33 mouse cellular contexts compared by ENCODE assay signal in genomic region chr7:100281596-100281995, GRCm38 (mm10). TPM values are rescaled to one million over a fixed set of nuclear protein-coding genes. Genes with fewer than 3 reads are reported as not detected.
DNase-seq lines count a peak whose midpoint lies in the region; ATAC-seq and TF ChIP-seq lines count a peak whose summit lies in the region.
"Had no signal": no experiment of that assay in that cellular context is flagged by ENCODE, and none has a peak within 500 bp of the region (broad histone marks: within the 10 kb centered on the region; RNA-seq: fewer than 3 reads in every experiment).

No protein-coding gene starts in this region.

- H3K79me2 ChIP-seq in CH12.LX (replicated peaks; ENCODE audit: control insufficient read depth, extremely low read depth, insufficient read depth, poor library complexity, severe bottlenecking): no peaks in the 10 kb centered on the region

- H3K9me3 ChIP-seq in midbrain, embryonic 11.5 days (ENCODE audit: control insufficient read depth, low read length): no peaks in the 10 kb centered on the region
- no peaks in the 10 kb centered on the region for H3K9me3 ChIP-seq in midbrain, embryonic 15.5 days
- H3K9me3 ChIP-seq in CH12.LX (replicated peaks; ENCODE audit: low read length): no peaks in the 10 kb centered on the region
- H3K9me3 ChIP-seq: forebrain, embryonic 10.5 days; heart, embryonic 10.5 days; heart, embryonic 15.5 days; intestine, embryonic 15.5 days; limb, embryonic 10.5 days; limb, embryonic 15.5 days; liver, embryonic 13.5 days; midbrain, embryonic 10.5 days had no signal

- H3K4me1 ChIP-seq in midbrain, embryonic 11.5 days (ENCODE audit: control insufficient read depth, insufficient read depth, low read length): peaks cover 6% of the 10 kb centered on the region
- H3K4me1 ChIP-seq in midbrain, embryonic 15.5 days: peaks cover 10% of the 10 kb centered on the region
- H3K4me1 ChIP-seq in CH12.LX (ENCODE audit: control insufficient read depth in 1 of 2, insufficient read depth in 2 of 2): peaks cover 3 to 17% of the 10 kb centered on the region in 2 experiments; a peak in 3 of 4 replicates
- H3K4me1 ChIP-seq: intestine, embryonic 15.5 days; liver, embryonic 13.5 days had no signal

- no peak overlapping the region for H3K27ac ChIP-seq in midbrain, embryonic 11.5 days (ENCODE audit: low read depth, low read length)
- no peak overlapping the region; the same call in 1 of the 2 replicates for H3K27ac ChIP-seq in midbrain, embryonic 15.5 days
- no peak overlapping the region for H3K27ac ChIP-seq in CH12.LX (ENCODE audit: insufficient read depth, low read depth)
- H3K27ac ChIP-seq: forebrain, embryonic 10.5 days; heart, embryonic 10.5 days; heart, embryonic 15.5 days; hindbrain, postnatal 0 days; intestine, embryonic 15.5 days; limb, embryonic 10.5 days; limb, embryonic 15.5 days; liver, embryonic 13.5 days; midbrain, embryonic 10.5 days had no signal

- 52% methylated on average over 3 of the region's 3 CpGs for WGBS in midbrain, embryonic 11.5 days
- 47% methylated on average over 3 of the region's 3 CpGs for WGBS in midbrain, embryonic 15.5 days

- peaks cover 12% of the 10 kb centered on the region for H3K27me3 ChIP-seq in midbrain, embryonic 11.5 days (ENCODE audit: control insufficient read depth, insufficient read depth, low read length)
- no peaks in the 10 kb centered on the region for H3K27me3 ChIP-seq in midbrain, embryonic 15.5 days (replicated peaks)
- H3K27me3 ChIP-seq in CH12.LX (replicated peaks): peaks cover 31% of the 10 kb centered on the region
- H3K27me3 ChIP-seq: heart, embryonic 15.5 days; intestine, embryonic 15.5 days; limb, embryonic 15.5 days had no signal

- ATAC-seq in midbrain, embryonic 11.5 days (ENCODE audit: low FRiP score): no peak
- no peak for ATAC-seq in midbrain, embryonic 15.5 days (replicated peaks)
- ATAC-seq: activated CD4-positive, CD25-positive, alpha-beta regulatory T cell, adult 4 months; forebrain, postnatal 0 days; hindbrain, postnatal 0 days; intestine, embryonic 15.5 days had no signal

- in situ Hi-C loops in CH12.LX (cut with MboI; ENCODE audit: low pct_ligation_motif_present, low pct_unique_long_range_greater_than_20kb, low sequenced_read_pairs): loop anchor here (5.0 kb wide), 1 partner anchor 36 kb away; no protein-coding TSS in a partner anchor

- no peak overlapping the region for H3K9ac ChIP-seq in midbrain, embryonic 11.5 days (ENCODE audit: low read length)
- no peak overlapping the region for H3K9ac ChIP-seq in midbrain, embryonic 15.5 days
- no peak overlapping the region for H3K9ac ChIP-seq in CH12.LX (ENCODE audit: insufficient read depth, low read depth)
- H3K9ac ChIP-seq: forebrain, postnatal 0 days; heart, embryonic 15.5 days; intestine, embryonic 15.5 days; limb, embryonic 15.5 days; liver, embryonic 13.5 days had no signal

- no peak overlapping the region for H3K4me2 ChIP-seq in midbrain, embryonic 11.5 days
- no peak overlapping the region for H3K4me2 ChIP-seq in midbrain, embryonic 15.5 days
- H3K4me2 ChIP-seq in CH12.LX (ENCODE audit: insufficient read depth, low read depth, poor library complexity, severe bottlenecking): no peak overlapping the region
- H3K4me2 ChIP-seq: heart, embryonic 15.5 days; intestine, embryonic 15.5 days; limb, embryonic 15.5 days; liver, embryonic 13.5 days had no signal

- TF ChIP-seq EP300 in CH12.LX (IDR thresholded peaks at IDR 0.05; ENCODE audit: low read length): peak; percentile 66

- DNase-seq in midbrain, embryonic 11.5 days (ENCODE audit: low spot score, missing footprints): peak; percentile 68
- peak; percentile 17 for DNase-seq in CH12.LX (ENCODE audit: extremely low read depth)
- peak; percentile 26 for DNase-seq in brain, embryonic 14.5 days (ENCODE audit: low read depth)
- no peak for DNase-seq in kidney, postnatal 10 days
- DNase-seq in lung, postnatal 4 days: no peak
- DNase-seq in layer of hippocampus, postnatal 14 days (ENCODE audit: low spot score in 2 of 2): no peak
- DNase-seq: adrenal gland, adult 2 months; adrenal gland, postnatal 36 days; cerebellum, adult 8-10 months; cerebellum, postnatal 25 days; forebrain, postnatal 0 days; gastrocnemius, postnatal 25 days; heart, adult 11 months; kidney, adult 2 months; kidney, postnatal 4 days; layer of hippocampus, postnatal 36 days; liver, embryonic 13.5 days; lung, adult 18-20 months; lung, postnatal 10 days; right cerebral cortex, postnatal 14 days; spleen, adult 18-20 months; thymus, postnatal 25 days had no signal

- dilution Hi-C loops in CH12.LX (cut with MboI; ENCODE audit: extremely low pct_ligation_motif_present, extremely low pct_unique_long_range_greater_than_20kb, low sequenced_read_pairs): no loop called here

- no peak for TF ChIP-seq RAD21 in CH12.LX (IDR thresholded peaks at IDR 0.05; ENCODE audit: low read depth, low read length)

- H3K4me3 ChIP-seq in midbrain, embryonic 11.5 days (ENCODE audit: low read depth, low read length): no peak overlapping the region
- H3K4me3 ChIP-seq in midbrain, embryonic 15.5 days: no peak overlapping the region
- no peak overlapping the region for H3K4me3 ChIP-seq in CH12.LX (replicated peaks in 1 of 3; ENCODE audit: low read depth in 2 of 3, low read length in 2 of 3, poor library complexity in 1 of 3)
- H3K4me3 ChIP-seq: forebrain, embryonic 10.5 days; heart, embryonic 10.5 days; heart, embryonic 15.5 days; intestine, embryonic 15.5 days; limb, embryonic 10.5 days; limb, embryonic 15.5 days; liver, embryonic 13.5 days; midbrain, embryonic 10.5 days had no signal

- no peak for TF ChIP-seq CTCF in CH12.LX (conservative IDR thresholded peaks at IDR 0.05 in 1 of 2, IDR thresholded peaks at IDR 0.05 in 1 of 2; ENCODE audit: low read depth in 2 of 2, low read length in 2 of 2)
- no peak for TF ChIP-seq CTCF in brain, embryonic 14.5 days (IDR thresholded peaks at IDR 0.05; ENCODE audit: borderline replicate concordance, extremely low read depth, insufficient read depth, insufficient read length)

- H3K36me3 ChIP-seq in midbrain, embryonic 11.5 days (ENCODE audit: control insufficient read depth, insufficient read depth, low read length): no peaks in the 10 kb centered on the region
- no peaks in the 10 kb centered on the region for H3K36me3 ChIP-seq in midbrain, embryonic 15.5 days (replicated peaks)
- H3K36me3 ChIP-seq in CH12.LX (replicated peaks in 1 of 2; ENCODE audit: control insufficient read depth in 1 of 2, insufficient read depth in 1 of 2, low read length in 1 of 2): no peaks in the 10 kb centered on the region
- H3K36me3 ChIP-seq: forebrain, embryonic 10.5 days; heart, embryonic 10.5 days; heart, embryonic 15.5 days; intestine, embryonic 15.5 days; limb, embryonic 10.5 days; limb, embryonic 15.5 days; liver, embryonic 13.5 days; midbrain, embryonic 10.5 days had no signal

- TF ChIP-seq POLR2A in CH12.LX (IDR thresholded peaks at IDR 0.05; ENCODE audit: low read depth, low read length): no peak
- TF ChIP-seq POLR2A in brain, embryonic 14.5 days (IDR thresholded peaks at IDR 0.05; ENCODE audit: borderline replicate concordance, extremely low read depth, insufficient read depth, insufficient read length, poor library complexity, severe bottlenecking): no peak

TF ChIP-seq in CH12.LX, 34 proteins besides CTCF, POLR2A, EP300 and RAD21:
- TF ChIP-seq HCFC1 (IDR thresholded peaks at IDR 0.05; ENCODE audit: low read depth, low read length) (no peak), MXI1 (IDR thresholded peaks at IDR 0.05; ENCODE audit: low read depth, low read length) (no peak), JUND (conservative IDR thresholded peaks at IDR 0.05; ENCODE audit: low read depth, low read length) (peak; percentile 45; the same call in 1 of the 2 replicates), KAT2A (IDR thresholded peaks at IDR 0.05; ENCODE audit: insufficient replicate concordance, low read length) (no peak), JUN (IDR thresholded peaks at IDR 0.05; ENCODE audit: insufficient read depth, low read depth, low read length) (peak; percentile 46; the same call in 1 of the 2 replicates)

RNA-seq across cellular contexts. Expression of gene P4ha3, which starts 3.7 kb away (rescaled TPM):
- polyA plus RNA-seq in midbrain, embryonic 11.5 days (2014; fragmentation: Nextera tagmentation; extraction: Ambion mirVana): 5.1 and 6.1 TPM in 2 replicates
- polyA plus RNA-seq in midbrain, embryonic 15.5 days (2015; fragmentation: Nextera tagmentation; extraction: Ambion mirVana): 6.5 and 6.8 TPM in 2 replicates
- total RNA-seq in CH12.LX (2012; rRNA removed) (not detected in 2 replicates), CH12.LX (2014; rRNA removed) (not detected in 2 replicates)
- polyA plus RNA-seq in CH12.LX (2012; ENCODE audit: insufficient read length, low read depth): not detected in 2 replicates
- polyA plus RNA-seq in brain, embryonic 14.5 days (2012; rRNA removed): 7.8 and 22.0 TPM in 2 replicates
- total RNA-seq in layer of hippocampus, postnatal 14 days (2021): 1 to 10 TPM; 5.7 to 7.7 TPM
- total RNA-seq: monocyte, adult 5-6 weeks had no signal

RNA-seq across cellular contexts. Expression of gene Pgm2l1, which starts 54.4 kb away (rescaled TPM):
- 8.0 and 9.3 TPM in 2 replicates for polyA plus RNA-seq in midbrain, embryonic 11.5 days (2014; fragmentation: Nextera tagmentation; extraction: Ambion mirVana)
- 29.9 and 30.6 TPM in 2 replicates for polyA plus RNA-seq in midbrain, embryonic 15.5 days (2015; fragmentation: Nextera tagmentation; extraction: Ambion mirVana)
- total RNA-seq in CH12.LX (2012; rRNA removed): 1.2 and 1.3 TPM in 2 replicates
- 3.9 and 4.1 TPM in 2 replicates for total RNA-seq in CH12.LX (2014; rRNA removed)
- polyA plus RNA-seq in CH12.LX (2012; ENCODE audit: insufficient read length, low read depth): 3.4 and 3.5 TPM in 2 replicates
- polyA plus RNA-seq in brain, embryonic 14.5 days (2012; rRNA removed): 26.1 and 43.5 TPM in 2 replicates
- total RNA-seq in layer of hippocampus, postnatal 14 days (2021): 100 to 1,000 TPM; 313 to 349 TPM

Comparison
In these comparisons a context has a peak if more than half of its experiments do, and no peak if none do; other contexts are left out.
1. DNase-seq: peak in midbrain, embryonic 11.5 days (single experiment), CH12.LX (single experiment) and brain, embryonic 14.5 days (single experiment); none in kidney, postnatal 10 days (single experiment), lung, postnatal 4 days (0 of 2) and layer of hippocampus, postnatal 14 days (0 of 2).